Mouse (Mus musculus) thymus, adult 2 months (tissue): ENCODE results near the gene Ttyh1.

Experiments
- CTCF ChIP-seq: fragments of 200-500 bp; IDR thresholded peaks from 2 replicates; pipeline ENCODE4 v1.5.1; 2012; ENCODE audit warnings: mild to moderate bottlenecking, control low read depth, low read length, moderate library complexity, borderline replicate concordance; ENCODE audit not compliant: control insufficient read depth, poor library complexity, insufficient read depth; ENCODE audit errors: extremely low read depth
- POLR2A ChIP-seq: fragments of 200-500 bp; IDR thresholded peaks from 2 replicates; pipeline ENCODE4 v1.6.1; 2012; ENCODE audit warnings: mild to moderate bottlenecking, low read length, control low read depth, moderate library complexity; ENCODE audit not compliant: control insufficient read depth, poor library complexity, insufficient read depth; ENCODE audit errors: extremely low read depth

- TF ChIP-seq CTCF (no peak), POLR2A (no peak)
Observed at GRCm38 (mm10) chr7:4087896-4088480, 31.2 kb upstream of the Ttyh1 start.
